Mouse (Mus musculus): ENCODE measurements around the gene Agtpbp1. TPM values are rescaled to one million over a fixed set of nuclear protein-coding genes. Genes with fewer than 3 reads are reported as not detected.

The Agtpbp1 gene
- polyA plus RNA-seq, 1 experiment from 2014 or later, result 24.5 TPM

- Histone ChIP-seq H3K9ac (no peak overlapping the region), H3K27me3 (no peaks in the 10 kb centered on the region), H3K4me3 (replicated peaks) (no peak overlapping the region), H3K4me1 (no peaks in the 10 kb centered on the region), H3K36me3 (replicated peaks) (no peaks in the 10 kb centered on the region), H3K4me2 (no peak overlapping the region), H3K9me3 (no peaks in the 10 kb centered on the region), H3K27ac (no peak overlapping the region)
- WGBS, result 84% methylated on average over 6 of the region's 6 CpGs
- no peak for ATAC-seq (ENCODE audit: low FRiP score)
These were observed 140.7 kb downstream of the Agtpbp1 start for GRCm38 (mm10) chr13:59444371-59444770.

- Histone ChIP-seq H3K4me1 (no peaks in the 10 kb centered on the region), H3K4me2 (no peak overlapping the region), H3K9ac (no peak overlapping the region), H3K4me3 (replicated peaks) (no peak overlapping the region), H3K36me3 (replicated peaks) (no peaks in the 10 kb centered on the region), H3K27me3 (no peaks in the 10 kb centered on the region), H3K27ac (no peak overlapping the region), H3K9me3 (no peaks in the 10 kb centered on the region)
- no peak for ATAC-seq (ENCODE audit: low FRiP score)
- WGBS, result 87% methylated on average over 1 of the region's 1 CpGs
These were observed 145.3 kb downstream of the Agtpbp1 start for GRCm38 (mm10) chr13:59439683-59440082.

- ATAC-seq (ENCODE audit: low FRiP score), result no peak
These were observed 150.5 kb downstream of the Agtpbp1 start for GRCm38 (mm10) chr13:59434554-59434953.

GRCm38 (mm10) chr13:59431124-59431864, 153.7 kb downstream of the Agtpbp1 start:
- no peaks in the 10 kb centered on the region; the same call in 1 of the 2 replicates for H3K27me3 ChIP-seq
- no peak overlapping the region for H3K27ac ChIP-seq
- H3K4me3 ChIP-seq (replicated peaks), result no peak overlapping the region
- 71% methylated on average over 18 of the region's 18 CpGs for WGBS
- no peak overlapping the region for H3K4me2 ChIP-seq
- no peaks in the 10 kb centered on the region for H3K4me1 ChIP-seq
- no peak overlapping the region for H3K9ac ChIP-seq
- 0 out of 2 replicates have a peak, but pooled peaks have one; percentile 27 for ATAC-seq (ENCODE audit: low FRiP score)
- H3K36me3 ChIP-seq (replicated peaks), result no peaks in the 10 kb centered on the region
- H3K9me3 ChIP-seq, result no peaks in the 10 kb centered on the region

More at GRCm38 (mm10) chr13:59434554-59434953, 150.5 kb downstream of the Agtpbp1 start:
- H3K4me3 ChIP-seq (replicated peaks), result no peak overlapping the region
- H3K4me2 ChIP-seq, result no peak overlapping the region
- H3K4me1 ChIP-seq, result no peaks in the 10 kb centered on the region
- 93% methylated on average over 1 of the region's 1 CpGs for WGBS
- H3K27me3 ChIP-seq, result no peaks in the 10 kb centered on the region; the same call in 1 of the 2 replicates
- H3K9me3 ChIP-seq, result no peaks in the 10 kb centered on the region
- no peaks in the 10 kb centered on the region for H3K36me3 ChIP-seq (replicated peaks)
- H3K9ac ChIP-seq, result no peak overlapping the region
- no peak overlapping the region for H3K27ac ChIP-seq

GRCm38 (mm10) chr13:59429369-59429768, 155.7 kb downstream of the Agtpbp1 start:
- no peaks in the 10 kb centered on the region for H3K4me1 ChIP-seq
- H3K9ac ChIP-seq, result no peak overlapping the region
- no peaks in the 10 kb centered on the region for H3K36me3 ChIP-seq (replicated peaks)
- H3K27ac ChIP-seq, result no peak overlapping the region
- H3K27me3 ChIP-seq, result no peaks in the 10 kb centered on the region; the same call in 1 of the 2 replicates
- no peak overlapping the region for H3K4me3 ChIP-seq (replicated peaks)
- whole genome bisulfite sequencing, result 94% methylated on average over 6 of the region's 6 CpGs
- no peak for ATAC-seq (ENCODE audit: low FRiP score)
- no peaks in the 10 kb centered on the region for H3K9me3 ChIP-seq
- H3K4me2 ChIP-seq, result no peak overlapping the region

GRCm38 (mm10) chr13:59423871-59424270, 161.2 kb downstream of the Agtpbp1 start:
- Histone ChIP-seq H3K4me3 (replicated peaks) (no peak overlapping the region), H3K9me3 (no peaks in the 10 kb centered on the region), H3K27ac (no peak overlapping the region), H3K27me3 (no peaks in the 10 kb centered on the region), H3K9ac (no peak overlapping the region), H3K4me1 (no peaks in the 10 kb centered on the region; the same call in 1 of the 2 replicates), H3K4me2 (no peak overlapping the region), H3K36me3 (replicated peaks) (no peaks in the 10 kb centered on the region)
- no peak for ATAC-seq (ENCODE audit: low FRiP score)
- WGBS, result 50% methylated on average over 5 of the region's 5 CpGs

GRCm38 (mm10) chr13:59416530-59417230, 168.3 kb downstream of the Agtpbp1 start:
- 89% methylated on average over 15 of the region's 15 CpGs for WGBS
- Histone ChIP-seq H3K9me3 (no peaks in the 10 kb centered on the region), H3K27ac (no peak overlapping the region), H3K36me3 (replicated peaks) (no peaks in the 10 kb centered on the region), H3K4me1 (no peaks in the 10 kb centered on the region), H3K4me2 (no peak overlapping the region), H3K9ac (no peak overlapping the region), H3K4me3 (replicated peaks) (no peak overlapping the region), H3K27me3 (no peaks in the 10 kb centered on the region)
- ATAC-seq (ENCODE audit: low FRiP score), result no peak

GRCm38 (mm10) chr13:59413885-59414284, 171.1 kb downstream of the Agtpbp1 start:
- Histone ChIP-seq H3K36me3 (replicated peaks) (no peaks in the 10 kb centered on the region), H3K27me3 (no peaks in the 10 kb centered on the region), H3K4me3 (replicated peaks) (no peak overlapping the region), H3K9me3 (no peaks in the 10 kb centered on the region), H3K4me1 (no peaks in the 10 kb centered on the region), H3K4me2 (no peak overlapping the region), H3K9ac (no peak overlapping the region), H3K27ac (no peak overlapping the region)
- ATAC-seq (ENCODE audit: low FRiP score), result no peak
- WGBS, result 90% methylated on average over 9 of the region's 9 CpGs

GRCm38 (mm10) chr13:59412672-59413071, 172.4 kb downstream of the Agtpbp1 start:
- WGBS, result 94% methylated on average over 4 of the region's 4 CpGs
- ATAC-seq (ENCODE audit: low FRiP score), result no peak

GRCm38 (mm10) chr13:59407182-59407581, 177.8 kb downstream of the Agtpbp1 start:
- no peak for ATAC-seq (ENCODE audit: low FRiP score)
- H3K27ac ChIP-seq, result no peak overlapping the region
- H3K9me3 ChIP-seq, result no peaks in the 10 kb centered on the region
- H3K27me3 ChIP-seq, result no peaks in the 10 kb centered on the region
- no peaks in the 10 kb centered on the region for H3K36me3 ChIP-seq (replicated peaks)
- H3K4me1 ChIP-seq, result peaks cover 10% of the 10 kb centered on the region
- no peak overlapping the region for H3K4me3 ChIP-seq (replicated peaks)
- 88% methylated on average over 6 of the region's 6 CpGs for WGBS
- H3K9ac ChIP-seq, result no peak overlapping the region
- H3K4me2 ChIP-seq, result no peak overlapping the region

More at GRCm38 (mm10) chr13:59412672-59413071, 172.4 kb downstream of the Agtpbp1 start:
- Histone ChIP-seq H3K9ac (no peak overlapping the region), H3K4me2 (no peak overlapping the region), H3K27me3 (no peaks in the 10 kb centered on the region), H3K27ac (no peak overlapping the region), H3K4me1 (no peaks in the 10 kb centered on the region), H3K4me3 (replicated peaks) (no peak overlapping the region), H3K9me3 (no peaks in the 10 kb centered on the region), H3K36me3 (replicated peaks) (no peaks in the 10 kb centered on the region)

- Histone ChIP-seq H3K27me3 (no peaks in the 10 kb centered on the region), H3K4me3 (replicated peaks) (no peak overlapping the region), H3K4me1 (peaks cover 21% of the 10 kb centered on the region), H3K27ac (peak overlapping the region; percentile 87), H3K9me3 (no peaks in the 10 kb centered on the region), H3K4me2 (peak overlapping the region; percentile 17; the same call in 1 of the 2 replicates), H3K36me3 (replicated peaks) (no peaks in the 10 kb centered on the region), H3K9ac (no peak overlapping the region)
- 40% methylated on average over 14 of the region's 14 CpGs for WGBS
- peak; percentile 79; the same call in 1 of the 2 replicates for ATAC-seq (ENCODE audit: low FRiP score)
These were observed 182.8 kb downstream of the Agtpbp1 start for GRCm38 (mm10) chr13:59402026-59402775.

- Histone ChIP-seq H3K36me3 (replicated peaks) (no peaks in the 10 kb centered on the region), H3K9me3 (no peaks in the 10 kb centered on the region), H3K4me1 (peaks cover 14% of the 10 kb centered on the region), H3K4me3 (replicated peaks) (no peak overlapping the region), H3K4me2 (no peak overlapping the region), H3K9ac (no peak overlapping the region), H3K27ac (no peak overlapping the region), H3K27me3 (no peaks in the 10 kb centered on the region)
- WGBS, result 27% methylated on average over 3 of the region's 3 CpGs
- ATAC-seq (ENCODE audit: low FRiP score), result no peak
These were observed 187.5 kb downstream of the Agtpbp1 start for GRCm38 (mm10) chr13:59397571-59397970.
